Mouse (Mus musculus) lung, embryonic 16.5 days (tissue): ENCODE measurements around the gene Auh. TPM values are rescaled to one million over a fixed set of nuclear protein-coding genes. Genes with fewer than 3 reads are reported as not detected.

Experiments
- ATAC-seq: fragments of 200-750 bp; cut with Nextera tagmentation; 2 replicates; pipeline ENCODE4 v1.8.0; 2017; ENCODE audit warnings: low read depth, mild to moderate bottlenecking, moderate library complexity
- H3K27ac ChIP-seq: fragments of 300-500 bp; sonication (generic); 2 replicates; pipeline ENCODE4 v1.5.1; 2014; ENCODE audit warnings: mild to moderate bottlenecking, control low read depth, low read length
- H3K27me3 ChIP-seq: fragments of 300-500 bp; sonication (generic); 2 replicates; pipeline ENCODE4 v1.6.1; 2014; ENCODE audit warnings: low read depth, low read length, mixed read lengths; ENCODE audit not compliant: control insufficient read depth, insufficient read depth
- H3K36me3 ChIP-seq: fragments of 300-500 bp; sonication (generic); 2 replicates; pipeline ENCODE4 v1.6.1; 2014; ENCODE audit warnings: low read length; ENCODE audit not compliant: control insufficient read depth, insufficient read depth
- H3K4me1 ChIP-seq: fragments of 300-500 bp; sonication (generic); replicated peaks from 2 replicates; pipeline ENCODE4 v1.6.1; 2014; ENCODE audit warnings: low read length, mixed read lengths; ENCODE audit not compliant: control insufficient read depth, insufficient read depth
- H3K4me2 ChIP-seq: fragments of 300-500 bp; sonication (generic); 2 replicates; pipeline ENCODE4 v1.6.1; 2014; ENCODE audit warnings: low read depth, low read length, control low read depth
- H3K4me3 ChIP-seq: fragments of 300-500 bp; sonication (generic); 2 replicates; pipeline ENCODE4 v1.5.1; 2014; ENCODE audit warnings: mild to moderate bottlenecking, low read length, control low read depth
- H3K9ac ChIP-seq: fragments of 300-500 bp; sonication (generic); 2 replicates; pipeline ENCODE4 v1.6.1; 2014; ENCODE audit warnings: low read length, control low read depth
- H3K9me3 ChIP-seq: fragments of 300-500 bp; sonication (generic); 2 replicates; pipeline ENCODE4 v1.6.1; 2016; ENCODE audit warnings: low read length; ENCODE audit not compliant: control insufficient read depth
- WGBS: fragments of 180-500 bp; shearing (Covaris S2); extraction: QIAGEN DNeasy Blood & Tissue Kit; methylation state at CpG from one replicate; pipeline ENCODE4 v1.1.7; 2014; 5-methylcytosine and 5-hydroxymethylcytosine counted together
- polyA plus RNA-seq: library from polyadenylated mRNA; unstranded; fragments of >200 nt; fragmentation: Nextera tagmentation; extraction: Ambion mirVana; gene quantifications from 2 replicates; pipeline ENCODE4 v1.2.1, GENCODE M21; 2015

Gene Auh
- polyA plus RNA-seq, 1 experiment from 2014 or later, result 44.6 TPM

DNA sequence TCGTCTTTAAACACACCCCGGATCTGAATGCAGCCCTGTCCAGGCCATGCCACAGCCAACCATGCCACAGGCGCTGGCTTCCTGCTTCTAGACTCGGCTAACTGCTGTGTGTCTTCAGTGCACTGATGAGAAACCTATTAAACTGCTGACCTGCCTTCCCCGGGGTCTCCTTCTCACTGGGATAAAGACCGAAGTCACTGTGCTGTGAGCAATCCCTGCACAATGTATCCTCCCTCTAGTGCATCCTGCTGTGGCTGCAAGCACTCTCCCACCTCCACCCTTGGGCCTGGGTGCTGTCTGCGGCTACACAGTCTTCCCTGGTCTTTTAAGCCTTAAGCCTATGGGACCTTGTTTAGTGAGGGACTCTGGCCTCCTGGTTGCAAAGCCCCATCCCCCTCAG is 50.7 kb downstream of the Auh start:
- Histone ChIP-seq H3K4me3 (no peak overlapping the region), H3K9me3 (no peaks in the 10 kb centered on the region), H3K27ac (0 out of 2 replicates have a peak overlapping the region, but pooled peaks have one; percentile 1), H3K4me2 (no peak overlapping the region), H3K4me1 (peaks cover 7% of the 10 kb centered on the region), H3K9ac (no peak overlapping the region), H3K27me3 (no peaks in the 10 kb centered on the region), H3K36me3 (no peaks in the 10 kb centered on the region)
- WGBS, result 75% methylated on average over 7 of the region's 7 CpGs
- ATAC-seq, result no peak

DNA sequence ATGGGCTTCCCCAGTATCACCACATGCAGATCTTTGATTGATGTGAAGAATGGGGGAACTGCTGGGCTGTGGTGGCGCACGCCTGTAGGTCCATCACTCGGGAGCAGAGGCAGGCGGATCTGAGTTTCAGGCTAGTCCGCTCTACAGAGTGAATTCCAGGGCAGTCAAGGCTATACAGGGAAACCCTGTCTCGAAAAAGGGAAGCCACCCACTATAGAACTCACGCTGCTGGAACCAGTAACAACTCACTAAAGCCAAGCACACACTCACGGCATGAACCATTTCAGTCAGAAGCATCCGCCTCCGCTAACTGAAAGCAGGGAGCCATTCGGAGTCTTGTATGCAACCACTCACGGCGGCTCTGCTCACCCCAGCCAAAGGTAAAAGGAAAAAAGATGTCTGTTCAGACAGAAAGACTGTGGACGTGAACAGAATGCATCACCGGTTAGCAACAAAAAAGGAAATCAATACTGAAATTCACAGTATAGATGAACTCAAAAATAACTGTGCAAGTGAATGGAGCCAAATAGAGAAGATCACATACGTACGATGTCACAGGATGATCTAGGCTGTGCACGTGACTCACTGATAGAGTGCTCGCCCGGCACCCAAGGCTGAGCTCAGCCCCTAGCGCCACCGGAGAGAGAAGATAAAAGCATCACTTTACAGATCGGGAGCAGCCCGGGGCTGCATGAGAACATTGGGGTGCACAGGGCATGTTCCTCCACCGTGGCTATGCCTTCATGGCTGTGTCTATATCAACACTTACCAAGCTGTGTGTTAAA is 53.7 kb downstream of the Auh start:
- Histone ChIP-seq H3K9ac (no peak overlapping the region), H3K4me1 (peaks cover 7% of the 10 kb centered on the region), H3K4me3 (no peak overlapping the region), H3K9me3 (no peaks in the 10 kb centered on the region), H3K27ac (no peak overlapping the region), H3K36me3 (no peaks in the 10 kb centered on the region), H3K27me3 (no peaks in the 10 kb centered on the region), H3K4me2 (no peak overlapping the region)
- ATAC-seq, result no peak
- 62% methylated on average over 25 of the region's 25 CpGs for WGBS

DNA sequence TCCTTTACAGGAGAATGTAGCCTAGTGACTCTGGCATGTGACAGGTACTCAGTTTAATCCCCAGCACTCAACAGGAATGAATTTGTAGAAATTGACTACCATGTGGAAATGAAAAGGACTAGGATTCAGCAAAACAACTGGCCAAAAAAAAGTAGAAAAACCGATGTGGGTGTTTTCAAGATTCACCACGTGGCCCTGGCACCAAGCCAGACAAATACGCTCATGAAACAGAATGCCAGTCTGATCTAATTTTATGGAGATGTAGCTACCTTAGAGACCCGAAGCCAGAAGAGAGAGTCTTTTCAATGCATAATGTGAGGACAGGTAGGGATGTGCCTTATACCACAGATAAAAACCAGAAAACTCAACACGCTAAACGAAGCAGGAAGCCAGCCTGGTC is 54.4 kb downstream of the Auh start:
- Histone ChIP-seq H3K9ac (no peak overlapping the region), H3K27ac (no peak overlapping the region), H3K27me3 (no peaks in the 10 kb centered on the region), H3K4me3 (no peak overlapping the region), H3K9me3 (no peaks in the 10 kb centered on the region), H3K4me2 (no peak overlapping the region), H3K4me1 (peaks cover 6% of the 10 kb centered on the region), H3K36me3 (no peaks in the 10 kb centered on the region)
- WGBS, result 42% methylated on average over 6 of the region's 6 CpGs
- no peak for ATAC-seq

DNA sequence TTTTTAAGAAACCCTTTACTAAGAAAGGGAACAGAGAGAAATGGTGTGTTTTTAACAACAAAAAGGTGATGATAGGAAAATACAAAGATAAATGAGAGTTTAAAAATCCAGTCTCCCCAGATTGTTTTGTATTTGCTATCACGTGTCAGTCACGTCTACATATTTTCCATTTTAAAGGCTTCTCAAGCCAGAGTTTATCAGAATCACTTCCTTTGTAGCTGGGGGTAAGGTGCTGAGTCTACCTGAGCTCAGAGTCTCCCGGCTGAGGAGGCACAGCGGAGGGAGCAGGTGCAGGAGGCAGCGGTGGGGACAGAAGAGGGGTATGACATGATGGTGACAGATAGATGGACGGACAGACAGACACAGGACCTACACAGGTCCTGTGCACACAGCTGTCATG is 55.1 kb downstream of the Auh start:
- ATAC-seq, result no peak
- no peaks in the 10 kb centered on the region for H3K27me3 ChIP-seq
- peaks cover 2% of the 10 kb centered on the region; the same call in 1 of the 2 replicates for H3K4me1 ChIP-seq
- no peak overlapping the region for H3K9ac ChIP-seq
- H3K27ac ChIP-seq, result no peak overlapping the region
- H3K9me3 ChIP-seq, result no peaks in the 10 kb centered on the region
- no peak overlapping the region for H3K4me2 ChIP-seq
- no peaks in the 10 kb centered on the region for H3K36me3 ChIP-seq
- WGBS, result 44% methylated on average over 6 of the region's 6 CpGs
- H3K4me3 ChIP-seq, result no peak overlapping the region

DNA sequence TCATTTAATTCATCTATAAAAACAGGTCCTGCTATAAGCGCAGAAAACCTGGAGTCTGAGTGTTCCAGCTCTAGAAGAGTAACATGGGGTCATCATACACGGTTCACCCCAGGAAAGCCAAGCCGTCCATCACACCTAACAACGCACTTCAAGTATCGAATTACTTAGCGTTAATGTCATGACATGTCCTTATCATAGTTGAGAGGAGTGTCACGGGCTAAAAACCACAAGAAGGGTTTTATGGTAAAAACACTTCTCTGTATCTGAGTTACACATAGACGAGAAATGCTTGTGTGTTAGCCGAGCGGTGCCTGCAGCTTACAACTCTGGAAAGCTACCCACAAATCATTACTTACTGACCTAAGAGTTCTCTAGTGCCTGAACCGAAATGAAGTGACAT is 55.6 kb downstream of the Auh start:
- Histone ChIP-seq H3K4me3 (no peak overlapping the region), H3K27ac (no peak overlapping the region), H3K9me3 (no peaks in the 10 kb centered on the region), H3K27me3 (no peaks in the 10 kb centered on the region), H3K4me2 (no peak overlapping the region), H3K4me1 (peaks cover 2% of the 10 kb centered on the region; the same call in 1 of the 2 replicates), H3K9ac (no peak overlapping the region), H3K36me3 (no peaks in the 10 kb centered on the region)
- 31% methylated on average over 11 of the region's 11 CpGs for WGBS
- no peak for ATAC-seq

DNA sequence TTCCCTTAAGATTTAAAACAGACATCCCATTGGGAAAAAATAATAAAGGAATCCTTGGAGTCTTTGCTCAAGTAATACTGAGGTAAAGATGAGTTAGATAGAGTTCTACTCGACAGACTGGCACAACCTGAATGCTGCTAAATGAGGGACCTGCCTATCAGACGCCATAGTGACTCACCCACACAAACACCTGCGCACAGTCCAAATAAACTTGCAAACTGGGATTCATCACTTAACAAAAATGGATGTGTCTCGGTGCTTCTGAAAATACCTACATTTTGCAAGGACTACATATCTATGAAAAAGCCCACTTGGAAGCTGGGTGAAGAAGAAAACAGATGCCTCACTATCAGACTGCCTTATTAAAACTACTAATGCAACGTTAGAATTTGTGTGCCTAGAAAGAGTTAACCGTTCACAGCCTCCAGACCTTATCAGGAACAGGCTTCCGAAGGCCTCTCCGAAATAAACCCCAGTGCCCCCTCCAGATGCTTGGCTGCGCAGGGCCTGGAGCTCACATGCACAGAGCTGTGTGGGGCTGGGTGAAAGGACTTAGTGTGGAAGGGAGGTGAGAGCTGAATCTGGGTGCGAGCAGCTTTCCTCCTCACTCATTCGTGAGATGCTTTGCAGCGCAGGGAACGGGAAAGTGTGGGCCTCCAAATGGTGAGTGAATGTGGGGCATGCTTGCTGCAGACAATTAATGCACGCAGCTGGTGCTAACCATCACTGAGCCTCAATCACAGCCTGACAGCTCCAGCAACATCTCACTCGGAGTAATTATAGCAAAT is 63.3 kb downstream of the Auh start:
- Histone ChIP-seq H3K4me3 (no peak overlapping the region), H3K4me1 (peaks cover 2% of the 10 kb centered on the region), H3K36me3 (no peaks in the 10 kb centered on the region), H3K9ac (no peak overlapping the region), H3K27me3 (no peaks in the 10 kb centered on the region), H3K4me2 (no peak overlapping the region), H3K27ac (no peak overlapping the region), H3K9me3 (no peaks in the 10 kb centered on the region)
- 33% methylated on average over 15 of the region's 15 CpGs for whole genome bisulfite sequencing
- ATAC-seq, result no peak

DNA sequence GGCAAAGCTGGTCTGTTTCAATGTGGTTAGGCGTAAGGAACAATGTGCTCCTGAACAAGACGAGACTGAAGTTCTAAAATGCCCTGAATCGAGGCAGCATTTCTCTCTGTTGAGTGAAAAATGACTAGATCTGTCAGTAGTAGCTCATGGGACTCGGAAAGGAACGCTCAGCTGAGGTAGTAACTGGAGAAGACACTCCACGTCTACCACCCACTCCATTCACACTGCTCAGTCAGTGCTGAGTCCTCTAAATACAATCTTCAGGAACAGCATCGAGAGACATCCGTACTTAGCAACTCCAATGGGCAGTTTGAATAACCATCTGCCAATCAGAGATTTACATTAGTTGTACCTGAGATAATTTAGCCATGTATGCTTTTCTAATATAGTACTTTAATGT is 66.0 kb downstream of the Auh start:
- Histone ChIP-seq H3K36me3 (no peaks in the 10 kb centered on the region), H3K4me3 (no peak overlapping the region), H3K9me3 (no peaks in the 10 kb centered on the region), H3K4me2 (no peak overlapping the region), H3K27me3 (no peaks in the 10 kb centered on the region), H3K9ac (no peak overlapping the region), H3K27ac (no peak overlapping the region), H3K4me1 (peaks cover 5% of the 10 kb centered on the region)
- no peak for ATAC-seq
- WGBS, result 81% methylated on average over 8 of the region's 8 CpGs

DNA sequence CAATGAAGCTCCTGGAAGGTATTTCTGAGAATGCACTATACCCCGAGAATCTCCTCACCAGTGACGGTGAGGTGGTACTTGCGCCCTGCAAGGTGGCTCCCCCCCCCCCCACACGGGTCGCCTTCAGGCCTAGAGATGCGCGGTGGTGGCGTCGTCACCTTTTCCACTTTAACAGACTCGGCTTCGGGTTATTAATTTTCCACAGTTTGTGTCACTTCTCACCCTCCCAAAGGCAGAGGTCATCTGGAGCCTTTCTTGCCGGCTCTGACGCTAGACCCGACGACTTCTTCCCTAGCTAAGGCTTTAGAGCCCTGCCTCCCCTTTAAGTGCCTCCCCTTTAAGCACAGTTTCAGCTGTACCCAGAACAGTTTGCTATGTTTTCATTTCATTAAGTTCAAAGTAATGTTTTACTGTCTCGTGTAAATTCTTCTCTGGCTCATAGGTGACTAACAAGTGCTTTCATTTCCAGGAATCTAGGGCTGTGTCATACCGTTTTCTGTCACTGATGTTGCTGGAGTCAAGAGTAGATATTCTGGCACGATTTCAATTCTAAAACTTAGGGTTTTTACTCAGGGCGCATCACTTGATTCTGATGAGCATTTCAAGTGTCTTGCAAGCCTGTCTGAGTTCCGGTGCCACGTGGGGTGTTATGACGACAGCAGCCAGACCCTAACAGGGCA is 69.3 kb downstream of the Auh start:
- Histone ChIP-seq H3K27me3 (no peaks in the 10 kb centered on the region), H3K4me3 (no peak overlapping the region), H3K9me3 (no peaks in the 10 kb centered on the region), H3K36me3 (no peaks in the 10 kb centered on the region), H3K4me1 (peaks cover 10% of the 10 kb centered on the region), H3K4me2 (no peak overlapping the region), H3K9ac (no peak overlapping the region), H3K27ac (no peak overlapping the region)
- ATAC-seq, result no peak
- 54% methylated on average over 22 of the region's 22 CpGs for WGBS
